Mouse (Mus musculus) embryonic facial prominence, embryonic 15.5 days (tissue): ENCODE data around the gene Fam13c. TPM values are rescaled to one million over a fixed set of nuclear protein-coding genes. Genes with fewer than 3 reads are reported as not detected.
"Not testable (repeated sequence)": the region's sequence is repeated elsewhere in the genome, so short reads cannot be mapped to it uniquely, and the experiment has no call there.

Experiments
- ATAC-seq: fragments of 200-750 bp; cut with Nextera tagmentation; 2 replicates; pipeline ENCODE4 v1.8.0; 2017; ENCODE audit warnings: low read depth, moderate TSS enrichment; ENCODE audit not compliant: insufficient number of reproducible peaks, low FRiP score, low TSS enrichment
- H3K27ac ChIP-seq: fragments of 300-500 bp; sonication (generic); replicated peaks from 2 replicates; pipeline ENCODE4 v1.5.1; 2015; ENCODE audit warnings: mild to moderate bottlenecking, inconsistent platforms
- H3K27me3 ChIP-seq: fragments of 300-500 bp; sonication (generic); 2 replicates; pipeline ENCODE4 v1.6.1; 2015; ENCODE audit warnings: inconsistent platforms
- H3K36me3 ChIP-seq: fragments of 300-500 bp; sonication (generic); 2 replicates; pipeline ENCODE4 v1.6.1; 2015; ENCODE audit warnings: mild to moderate bottlenecking, inconsistent platforms
- H3K4me1 ChIP-seq: fragments of 300-500 bp; sonication (generic); 2 replicates; pipeline ENCODE4 v1.6.1; 2015; ENCODE audit warnings: inconsistent platforms
- H3K4me2 ChIP-seq: fragments of 300-500 bp; sonication (generic); replicated peaks from 2 replicates; pipeline ENCODE4 v1.6.1; 2015; ENCODE audit warnings: mild to moderate bottlenecking, inconsistent platforms
- H3K4me3 ChIP-seq: fragments of 300-500 bp; sonication (generic); replicated peaks from 2 replicates; pipeline ENCODE4 v1.5.1; 2015; ENCODE audit warnings: mild to moderate bottlenecking, inconsistent platforms
- H3K9ac ChIP-seq: fragments of 300-500 bp; sonication (generic); 2 replicates; pipeline ENCODE4 v1.6.1; 2015; ENCODE audit warnings: inconsistent platforms
- H3K9me3 ChIP-seq: fragments of 300-500 bp; sonication (generic); replicated peaks from 2 replicates; pipeline ENCODE4 v1.6.1; 2016; ENCODE audit warnings: inconsistent platforms
- WGBS: fragments of 180-500 bp; shearing (Covaris S2); methylation state at CpG from one replicate; pipeline ENCODE4 v1.1.7; 2015; 5-methylcytosine and 5-hydroxymethylcytosine counted together
- polyA plus RNA-seq: library from polyadenylated mRNA; unstranded; fragments of >200 nt; fragmentation: Nextera tagmentation; extraction: Ambion mirVana; gene quantifications from 2 replicates; pipeline ENCODE4 v1.2.1, GENCODE M21; 2015

The Fam13c gene
- polyA plus RNA-seq, 1 experiment from 2014 or later = 13.6 TPM

GRCm38 (mm10) chr10:70433334-70433733, 6.9 kb upstream of the Fam13c start:
- 86% methylated on average over 3 of the region's 3 CpGs for WGBS
- no peak overlapping the region for H3K4me2 ChIP-seq
- no peaks in the 10 kb centered on the region for H3K9me3 ChIP-seq
- H3K27me3 ChIP-seq = no peaks in the 10 kb centered on the region
- no peak overlapping the region for H3K4me3 ChIP-seq
- no peak for ATAC-seq
- no peaks in the 10 kb centered on the region for H3K36me3 ChIP-seq
- no peak overlapping the region for H3K27ac ChIP-seq
- 0 out of 2 replicates have a peak, but pooled peaks cover 4% of the 10 kb centered on the region for H3K4me1 ChIP-seq
- no peak overlapping the region for H3K9ac ChIP-seq

- 96% methylated on average over 5 of the region's 5 CpGs for WGBS
Observed at GRCm38 (mm10) chr10:70433736-70434135, 6.5 kb upstream of the Fam13c start.

GRCm38 (mm10) chr10:70436656-70437055, 3.6 kb upstream of the Fam13c start:
- Histone ChIP-seq H3K27me3 (no peaks in the 10 kb centered on the region), H3K9me3 (no peaks in the 10 kb centered on the region), H3K4me1 (peaks cover 5% of the 10 kb centered on the region; the same call in 1 of the 2 replicates), H3K27ac (no peak overlapping the region), H3K36me3 (no peaks in the 10 kb centered on the region), H3K9ac (no peak overlapping the region), H3K4me2 (no peak overlapping the region), H3K4me3 (no peak overlapping the region)
- no peak for ATAC-seq
- WGBS = 90% methylated on average over 4 of the region's 4 CpGs

More at GRCm38 (mm10) chr10:70433736-70434135, 6.5 kb upstream of the Fam13c start:
- H3K27me3 ChIP-seq, H3K27ac ChIP-seq, H3K9me3 ChIP-seq, H3K4me3 ChIP-seq, H3K4me2 ChIP-seq, H3K36me3 ChIP-seq, ATAC-seq, H3K4me1 ChIP-seq, H3K9ac ChIP-seq: not testable (repeated sequence)

- no peak for ATAC-seq
- Histone ChIP-seq H3K9me3 (no peaks in the 10 kb centered on the region), H3K36me3 (no peaks in the 10 kb centered on the region), H3K4me1 (peaks cover 10% of the 10 kb centered on the region; the same call in 1 of the 2 replicates), H3K4me3 (no peak overlapping the region), H3K4me2 (no peak overlapping the region), H3K27ac (no peak overlapping the region), H3K27me3 (no peaks in the 10 kb centered on the region), H3K9ac (no peak overlapping the region)
- 55% methylated on average over 5 of the region's 5 CpGs for WGBS
Observed at GRCm38 (mm10) chr10:70437289-70437688, 3.0 kb upstream of the Fam13c start.

GRCm38 (mm10) chr10:70440639-70441461, 569 bp downstream of the Fam13c start:
- Histone ChIP-seq H3K9me3 (no peaks in the 10 kb centered on the region), H3K4me2 (peak overlapping the region; percentile 86), H3K4me1 (peaks cover 11% of the 10 kb centered on the region; the same call in 1 of the 2 replicates), H3K27ac (peak overlapping the region; percentile 89), H3K36me3 (no peaks in the 10 kb centered on the region), H3K9ac (peak overlapping the region; percentile 48), H3K27me3 (no peaks in the 10 kb centered on the region), H3K4me3 (peak overlapping the region; percentile 71)
- under 1% methylated on average over 44 of the region's 44 CpGs for WGBS
- peak; percentile 62 for ATAC-seq

- WGBS = 92% methylated on average over 2 of the region's 2 CpGs
- Histone ChIP-seq H3K9ac (no peak overlapping the region), H3K27ac (no peak overlapping the region), H3K27me3 (no peaks in the 10 kb centered on the region), H3K4me3 (no peak overlapping the region), H3K4me2 (0 out of 2 replicates have a peak overlapping the region, but pooled peaks have one; percentile 2), H3K4me1 (peaks cover 11% of the 10 kb centered on the region; the same call in 1 of the 2 replicates), H3K9me3 (no peaks in the 10 kb centered on the region), H3K36me3 (no peaks in the 10 kb centered on the region)
- ATAC-seq = no peak
Observed at GRCm38 (mm10) chr10:70442156-70442555, 1.9 kb downstream of the Fam13c start.

GRCm38 (mm10) chr10:70442623-70443022, 2.3 kb downstream of the Fam13c start:
- Histone ChIP-seq H3K9me3 (no peaks in the 10 kb centered on the region), H3K4me2 (no peak overlapping the region), H3K27ac (no peak overlapping the region), H3K9ac (no peak overlapping the region), H3K36me3 (no peaks in the 10 kb centered on the region), H3K27me3 (no peaks in the 10 kb centered on the region), H3K4me1 (peaks cover 11% of the 10 kb centered on the region; the same call in 1 of the 2 replicates), H3K4me3 (no peak overlapping the region)
- whole genome bisulfite sequencing = 72% methylated on average over 5 of the region's 5 CpGs
- ATAC-seq = no peak

- 0 out of 2 replicates have a peak, but pooled peaks cover 4% of the 10 kb centered on the region for H3K36me3 ChIP-seq
- 71% methylated on average over 4 of the region's 4 CpGs for WGBS
- no peak overlapping the region for H3K4me2 ChIP-seq
- H3K4me3 ChIP-seq = no peak overlapping the region
- no peaks in the 10 kb centered on the region for H3K4me1 ChIP-seq
- ATAC-seq = no peak
- H3K27me3 ChIP-seq = no peaks in the 10 kb centered on the region
- no peak overlapping the region for H3K9ac ChIP-seq
- H3K9me3 ChIP-seq = no peaks in the 10 kb centered on the region
- H3K27ac ChIP-seq = no peak overlapping the region
Observed at GRCm38 (mm10) chr10:70447787-70448186, 7.5 kb downstream of the Fam13c start.

- no peak for ATAC-seq
- Histone ChIP-seq H3K9me3 (no peaks in the 10 kb centered on the region), H3K36me3 (0 out of 2 replicates have a peak, but pooled peaks cover 4% of the 10 kb centered on the region), H3K9ac (no peak overlapping the region), H3K4me1 (no peaks in the 10 kb centered on the region), H3K27ac (no peak overlapping the region), H3K4me2 (peak overlapping the region; percentile 22), H3K27me3 (no peaks in the 10 kb centered on the region), H3K4me3 (no peak overlapping the region)
- 39% methylated on average over 8 of the region's 8 CpGs for WGBS
Observed at GRCm38 (mm10) chr10:70449206-70449605, 8.9 kb downstream of the Fam13c start.

- Histone ChIP-seq H3K4me3 (no peak overlapping the region), H3K4me1 (no peaks in the 10 kb centered on the region), H3K4me2 (no peak overlapping the region), H3K27me3 (no peaks in the 10 kb centered on the region), H3K27ac (no peak overlapping the region), H3K9me3 (no peaks in the 10 kb centered on the region), H3K36me3 (peaks cover 8% of the 10 kb centered on the region; the same call in 1 of the 2 replicates), H3K9ac (no peak overlapping the region)
- no peak for ATAC-seq
- 75% methylated on average over 8 of the region's 8 CpGs for WGBS
Observed at GRCm38 (mm10) chr10:70455886-70456305, 15.6 kb downstream of the Fam13c start.

- H3K9ac ChIP-seq = no peak overlapping the region
- no peak overlapping the region for H3K4me3 ChIP-seq
- H3K9me3 ChIP-seq = no peaks in the 10 kb centered on the region
- H3K4me2 ChIP-seq = no peak overlapping the region
- ATAC-seq = no peak
- WGBS = 55% methylated on average over 11 of the region's 11 CpGs
- H3K36me3 ChIP-seq = peaks cover 4% of the 10 kb centered on the region; the same call in 1 of the 2 replicates
- H3K27ac ChIP-seq = no peak overlapping the region
- no peaks in the 10 kb centered on the region for H3K4me1 ChIP-seq
- H3K27me3 ChIP-seq = no peaks in the 10 kb centered on the region
Observed at GRCm38 (mm10) chr10:70458574-70459263, 18.4 kb downstream of the Fam13c start.
